In genomic region chr7:75612000-75612682, GRCm38 (mm10) we compare ENCODE assay signal across 7 mouse cellular contexts.
DNase-seq lines count a peak whose midpoint lies in the region; ATAC-seq and TF ChIP-seq lines count a peak whose summit lies in the region.

No protein-coding gene starts in this region.

- peak overlapping the region; percentile 68 for H3K4me3 ChIP-seq in G1E (ENCODE audit: low read depth, low read length)
- H3K4me3 ChIP-seq in kidney, embryonic 14.5 days (ENCODE audit: low read length), result peak overlapping the region; percentile 6; the same call in 1 of the 2 replicates

- H3K4me1 ChIP-seq in G1E (ENCODE audit: insufficient read depth, low read depth, low read length), result peaks cover 48% of the 10 kb centered on the region
- peaks cover 4% of the 10 kb centered on the region; the same call in 1 of the 2 replicates for H3K4me1 ChIP-seq in kidney, embryonic 14.5 days (ENCODE audit: control insufficient read depth, insufficient read depth, low read length)

- no peak overlapping the region for H3K27ac ChIP-seq in kidney, embryonic 14.5 days (ENCODE audit: low read depth, low read length)

- no peaks in the 10 kb centered on the region for H3K9me3 ChIP-seq in G1E (replicated peaks)
- no peaks in the 10 kb centered on the region for H3K9me3 ChIP-seq in kidney, embryonic 14.5 days (ENCODE audit: control insufficient read depth, low read length)

- DNase-seq in G1E (ENCODE audit: low spot score), result peak; percentile 65
- DNase-seq in adrenal gland, postnatal 10 days, result peak; percentile 53
- peak; percentile 84 to 90 for DNase-seq in heart, adult 18-20 months
- peak; percentile 70 for DNase-seq in lung, postnatal 14 days
- peak; percentile 60 for DNase-seq in thymus, postnatal 14 days
- DNase-seq in left cerebral cortex, adult 9 months (ENCODE audit: low spot score in 2 of 2), result no peak

- peaks cover 23% of the 10 kb centered on the region for H3K36me3 ChIP-seq in G1E (replicated peaks)
- peaks cover 54% of the 10 kb centered on the region for H3K36me3 ChIP-seq in kidney, embryonic 14.5 days (ENCODE audit: control insufficient read depth, insufficient read depth, low read length)

- ATAC-seq in G1E (ENCODE audit: extremely low read depth, insufficient number of reproducible peaks, low FRiP score, poor library complexity, severe bottlenecking), result peak; percentile 89
- peak; percentile 62; the same call in 1 of the 2 replicates for ATAC-seq in kidney, embryonic 14.5 days (ENCODE audit: low FRiP score, low TSS enrichment)

- H3K27me3 ChIP-seq in G1E (ENCODE audit: insufficient read depth, low read length), result no peaks in the 10 kb centered on the region; the same call in 1 of the 2 replicates
- no peaks in the 10 kb centered on the region for H3K27me3 ChIP-seq in kidney, embryonic 14.5 days (ENCODE audit: control insufficient read depth, insufficient read depth, low read length)

- H3K4me2 ChIP-seq in kidney, embryonic 14.5 days (replicated peaks; ENCODE audit: low read depth, low read length), result no peak overlapping the region

- 80% methylated on average over 13 of the region's 13 CpGs for WGBS in kidney, embryonic 14.5 days

- TF ChIP-seq CTCF in G1E (IDR thresholded peaks at IDR 0.05; ENCODE audit: low read depth, low read length), result no peak

- 0 out of 2 replicates have a peak overlapping the region, but pooled peaks have one; percentile 12 for H3K9ac ChIP-seq in kidney, embryonic 14.5 days (ENCODE audit: low read depth, low read length)

Comparison
In these comparisons a context has a peak if more than half of its experiments do, and no peak if none do; other contexts are left out.
1. DNase-seq: peak in G1E (single experiment), adrenal gland, postnatal 10 days (single experiment), heart, adult 18-20 months (2 of 2), lung, postnatal 14 days (single experiment) and thymus, postnatal 14 days (single experiment); none in left cerebral cortex, adult 9 months (0 of 2).